Mouse (Mus musculus) adipocyte (in vitro differentiated cells): ENCODE results near the gene Pink1.
"Not testable (repeated sequence)": the region's sequence is repeated elsewhere in the genome, so short reads cannot be mapped to it uniquely, and the experiment has no call there.

ENCODE experiments used
- DNase-seq: peaks from one replicate; pipeline ENCODE4 v3.0.0-alpha.2; 2016; ENCODE audit warnings: low spot score

The Pink1 gene

GRCm38 (mm10) chr4:138342048-138342447 is 15.9 kb upstream of the Pink1 start:
- no peak for DNase-seq

GRCm38 (mm10) chr4:138341393-138341792 is 15.3 kb upstream of the Pink1 start:
- no peak for DNase-seq

- DNase-seq, result peak; percentile 43
Observed at GRCm38 (mm10) chr4:138339963-138340362, 13.9 kb upstream of the Pink1 start.

- no peak for DNase-seq
Observed at GRCm38 (mm10) chr4:138337341-138337740, 11.2 kb upstream of the Pink1 start.

GRCm38 (mm10) chr4:138336876-138337275 is 10.8 kb upstream of the Pink1 start:
- no peak for DNase-seq

- DNase-seq, result no peak
Observed at GRCm38 (mm10) chr4:138335648-138336047, 9.5 kb upstream of the Pink1 start.

GRCm38 (mm10) chr4:138335036-138335435 is 8.9 kb upstream of the Pink1 start:
- no peak for DNase-seq

GRCm38 (mm10) chr4:138333135-138333534 is 7.0 kb upstream of the Pink1 start:
- no peak for DNase-seq

GRCm38 (mm10) chr4:138331647-138332046 is 5.5 kb upstream of the Pink1 start:
- no peak for DNase-seq

GRCm38 (mm10) chr4:138330264-138330671 is 4.2 kb upstream of the Pink1 start:
- no peak for DNase-seq

GRCm38 (mm10) chr4:138327891-138328470 is 1.9 kb upstream of the Pink1 start:
- no peak for DNase-seq

- not testable (repeated sequence) for DNase-seq
Observed at GRCm38 (mm10) chr4:138327155-138327554, 1.0 kb upstream of the Pink1 start.

- peak; percentile 94 for DNase-seq
Observed at GRCm38 (mm10) chr4:138325466-138326076, 536 bp downstream of the Pink1 start.

- no peak for DNase-seq
Observed at GRCm38 (mm10) chr4:138324451-138324850, 1.7 kb downstream of the Pink1 start.

GRCm38 (mm10) chr4:138323753-138324152 is 2.4 kb downstream of the Pink1 start:
- DNase-seq, result no peak

GRCm38 (mm10) chr4:138322692-138323091 is 3.4 kb downstream of the Pink1 start:
- DNase-seq, result no peak

GRCm38 (mm10) chr4:138321488-138321887 is 4.6 kb downstream of the Pink1 start:
- DNase-seq, result no peak

- DNase-seq, result no peak
Observed at GRCm38 (mm10) chr4:138320711-138321110, 5.4 kb downstream of the Pink1 start.

GRCm38 (mm10) chr4:138319508-138319907 is 6.6 kb downstream of the Pink1 start:
- DNase-seq, result peak; percentile 89

- peak; percentile 48 for DNase-seq
Observed at GRCm38 (mm10) chr4:138318509-138319266, 7.4 kb downstream of the Pink1 start.

GRCm38 (mm10) chr4:138316369-138316768 is 9.7 kb downstream of the Pink1 start:
- DNase-seq, result no peak

- DNase-seq, result no peak
Observed at GRCm38 (mm10) chr4:138315781-138316180, 10.3 kb downstream of the Pink1 start.

- DNase-seq, result no peak
Observed at GRCm38 (mm10) chr4:138313795-138314194, 12.3 kb downstream of the Pink1 start.
